Mouse (Mus musculus): ENCODE measurements around the gene Fuz. TPM values are rescaled to one million over a fixed set of nuclear protein-coding genes. Genes with fewer than 3 reads are reported as not detected.

Gene Fuz
- polyA plus RNA-seq, 1 experiment from 2014 or later = 23.1 TPM

- peaks cover 27% of the 10 kb centered on the region for H3K36me3 ChIP-seq (ENCODE audit: control insufficient read depth, insufficient read depth, low read length)
- H3K4me3 ChIP-seq (replicated peaks; ENCODE audit: low read length) = peak overlapping the region; percentile 91
- H3K27me3 ChIP-seq (ENCODE audit: control insufficient read depth, insufficient read depth, low read length) = no peaks in the 10 kb centered on the region
- peaks cover 46% of the 10 kb centered on the region for H3K4me1 ChIP-seq (ENCODE audit: control insufficient read depth, insufficient read depth, low read length)
- 37% methylated on average over 15 of the region's 15 CpGs for WGBS
- no peaks in the 10 kb centered on the region for H3K9me3 ChIP-seq (replicated peaks; ENCODE audit: control insufficient read depth, low read length)
- H3K9ac ChIP-seq (ENCODE audit: low read length) = peak overlapping the region; percentile 100
- ATAC-seq (ENCODE audit: insufficient read depth, low FRiP score) = peak; percentile 10
- H3K27ac ChIP-seq (ENCODE audit: low read length) = peak overlapping the region; percentile 74
- peak overlapping the region; percentile 90 for H3K4me2 ChIP-seq (ENCODE audit: low read depth, low read length)
These were observed 29.4 kb upstream of the Fuz start for GRCm38 (mm10) chr7:44866276-44867009.

GRCm38 (mm10) chr7:44867010-44867702, 28.7 kb upstream of the Fuz start:
- no peaks in the 10 kb centered on the region for H3K9me3 ChIP-seq (replicated peaks; ENCODE audit: control insufficient read depth, low read length)
- H3K36me3 ChIP-seq (ENCODE audit: control insufficient read depth, insufficient read depth, low read length) = peaks cover 25% of the 10 kb centered on the region
- H3K4me2 ChIP-seq (ENCODE audit: low read depth, low read length) = peak overlapping the region; percentile 90
- WGBS = 54% methylated on average over 19 of the region's 19 CpGs
- peak overlapping the region; percentile 100 for H3K9ac ChIP-seq (ENCODE audit: low read length)
- no peak for ATAC-seq (ENCODE audit: insufficient read depth, low FRiP score)
- peaks cover 46% of the 10 kb centered on the region for H3K4me1 ChIP-seq (ENCODE audit: control insufficient read depth, insufficient read depth, low read length)
- H3K27ac ChIP-seq (ENCODE audit: low read length) = peak overlapping the region; percentile 100
- no peaks in the 10 kb centered on the region for H3K27me3 ChIP-seq (ENCODE audit: control insufficient read depth, insufficient read depth, low read length)
- peak overlapping the region; percentile 91 for H3K4me3 ChIP-seq (replicated peaks; ENCODE audit: low read length)

GRCm38 (mm10) chr7:44867802-44868201, 28.1 kb upstream of the Fuz start:
- Histone ChIP-seq H3K9ac (ENCODE audit: low read length) (peak overlapping the region; percentile 100), H3K36me3 (ENCODE audit: control insufficient read depth, insufficient read depth, low read length) (peaks cover 18% of the 10 kb centered on the region), H3K27ac (ENCODE audit: low read length) (peak overlapping the region; percentile 100), H3K4me3 (replicated peaks; ENCODE audit: low read length) (peak overlapping the region; percentile 91), H3K9me3 (replicated peaks; ENCODE audit: control insufficient read depth, low read length) (no peaks in the 10 kb centered on the region), H3K4me2 (ENCODE audit: low read depth, low read length) (peak overlapping the region; percentile 90), H3K27me3 (ENCODE audit: control insufficient read depth, insufficient read depth, low read length) (no peaks in the 10 kb centered on the region), H3K4me1 (ENCODE audit: control insufficient read depth, insufficient read depth, low read length) (peaks cover 50% of the 10 kb centered on the region)
- 32% methylated on average over 9 of the region's 9 CpGs for WGBS
- no peak for ATAC-seq (ENCODE audit: insufficient read depth, low FRiP score)

GRCm38 (mm10) chr7:44868465-44868864, 27.4 kb upstream of the Fuz start:
- ATAC-seq (ENCODE audit: insufficient read depth, low FRiP score) = no peak
- peaks cover 48% of the 10 kb centered on the region for H3K4me1 ChIP-seq (ENCODE audit: control insufficient read depth, insufficient read depth, low read length)
- peak overlapping the region; percentile 91 for H3K4me3 ChIP-seq (replicated peaks; ENCODE audit: low read length)
- H3K27ac ChIP-seq (ENCODE audit: low read length) = peak overlapping the region; percentile 100
- H3K4me2 ChIP-seq (ENCODE audit: low read depth, low read length) = peak overlapping the region; percentile 90
- peak overlapping the region; percentile 100 for H3K9ac ChIP-seq (ENCODE audit: low read length)
- 3% methylated on average over 16 of the region's 16 CpGs for WGBS
- H3K27me3 ChIP-seq (ENCODE audit: control insufficient read depth, insufficient read depth, low read length) = no peaks in the 10 kb centered on the region
- H3K36me3 ChIP-seq (ENCODE audit: control insufficient read depth, insufficient read depth, low read length) = peaks cover 12% of the 10 kb centered on the region
- H3K9me3 ChIP-seq (replicated peaks; ENCODE audit: control insufficient read depth, low read length) = no peaks in the 10 kb centered on the region

GRCm38 (mm10) chr7:44868919-44869696, 26.8 kb upstream of the Fuz start:
- peak; percentile 68 for ATAC-seq (ENCODE audit: insufficient read depth, low FRiP score)
- under 1% methylated on average over 105 of the region's 108 CpGs for WGBS
- Histone ChIP-seq H3K9me3 (replicated peaks; ENCODE audit: control insufficient read depth, low read length) (no peaks in the 10 kb centered on the region), H3K27ac (ENCODE audit: low read length) (peak overlapping the region; percentile 100), H3K9ac (ENCODE audit: low read length) (peak overlapping the region; percentile 100), H3K4me3 (replicated peaks; ENCODE audit: low read length) (peak overlapping the region; percentile 91), H3K4me1 (ENCODE audit: control insufficient read depth, insufficient read depth, low read length) (peaks cover 46% of the 10 kb centered on the region), H3K4me2 (ENCODE audit: low read depth, low read length) (peak overlapping the region; percentile 90), H3K36me3 (ENCODE audit: control insufficient read depth, insufficient read depth, low read length) (peaks cover 6% of the 10 kb centered on the region), H3K27me3 (ENCODE audit: control insufficient read depth, insufficient read depth, low read length) (no peaks in the 10 kb centered on the region)

- WGBS = 3% methylated on average over 29 of the region's 29 CpGs
- no peaks in the 10 kb centered on the region for H3K36me3 ChIP-seq (ENCODE audit: control insufficient read depth, insufficient read depth, low read length)
- H3K4me3 ChIP-seq (replicated peaks; ENCODE audit: low read length) = peak within 1 kb of the TSS; percentile 91
- peak within 1 kb of the TSS; percentile 100 for H3K27ac ChIP-seq (ENCODE audit: low read length)
- H3K4me2 ChIP-seq (ENCODE audit: low read depth, low read length) = peak within 1 kb of the TSS; percentile 90
- peak within 1 kb of the TSS; percentile 100 for H3K9ac ChIP-seq (ENCODE audit: low read length)
- ATAC-seq (ENCODE audit: insufficient read depth, low FRiP score) = peak; percentile 93
- no peaks in the 10 kb centered on the region for H3K9me3 ChIP-seq (replicated peaks; ENCODE audit: control insufficient read depth, low read length)
- peaks cover 46% of the 10 kb centered on the region for H3K4me1 ChIP-seq (ENCODE audit: control insufficient read depth, insufficient read depth, low read length)
- H3K27me3 ChIP-seq (ENCODE audit: control insufficient read depth, insufficient read depth, low read length) = no peaks in the 10 kb centered on the region
These were observed 26.0 kb upstream of the Fuz start, which contains the start of gene Ptov1 for GRCm38 (mm10) chr7:44869697-44870528. Gene Ptov1 (minus strand): TSS chr7:44869788.

GRCm38 (mm10) chr7:44870614-44871013, 25.3 kb upstream of the Fuz start:
- WGBS = 79% methylated on average over 6 of the region's 6 CpGs
- Histone ChIP-seq H3K4me3 (replicated peaks; ENCODE audit: low read length) (peak overlapping the region; percentile 91), H3K27ac (ENCODE audit: low read length) (peak overlapping the region; percentile 100), H3K4me2 (ENCODE audit: low read depth, low read length) (peak overlapping the region; percentile 90), H3K36me3 (ENCODE audit: control insufficient read depth, insufficient read depth, low read length) (no peaks in the 10 kb centered on the region), H3K9me3 (replicated peaks; ENCODE audit: control insufficient read depth, low read length) (no peaks in the 10 kb centered on the region), H3K27me3 (ENCODE audit: control insufficient read depth, insufficient read depth, low read length) (no peaks in the 10 kb centered on the region), H3K9ac (ENCODE audit: low read length) (peak overlapping the region; percentile 100), H3K4me1 (ENCODE audit: control insufficient read depth, insufficient read depth, low read length) (peaks cover 39% of the 10 kb centered on the region)
- ATAC-seq (ENCODE audit: insufficient read depth, low FRiP score) = no peak

- ATAC-seq (ENCODE audit: insufficient read depth, low FRiP score) = no peak
- Histone ChIP-seq H3K36me3 (ENCODE audit: control insufficient read depth, insufficient read depth, low read length) (no peaks in the 10 kb centered on the region), H3K4me3 (replicated peaks; ENCODE audit: low read length) (no peak overlapping the region), H3K4me1 (ENCODE audit: control insufficient read depth, insufficient read depth, low read length) (peaks cover 33% of the 10 kb centered on the region), H3K27ac (ENCODE audit: low read length) (no peak overlapping the region), H3K4me2 (ENCODE audit: low read depth, low read length) (no peak overlapping the region), H3K9ac (ENCODE audit: low read length) (no peak overlapping the region), H3K9me3 (replicated peaks; ENCODE audit: control insufficient read depth, low read length) (no peaks in the 10 kb centered on the region), H3K27me3 (ENCODE audit: control insufficient read depth, insufficient read depth, low read length) (no peaks in the 10 kb centered on the region)
- 88% methylated on average over 1 of the region's 1 CpGs for WGBS
These were observed 24.7 kb upstream of the Fuz start for GRCm38 (mm10) chr7:44871181-44871580.
